Mouse (Mus musculus): ENCODE data around the gene Sipa1. TPM values are rescaled to one million over a fixed set of nuclear protein-coding genes. Genes with fewer than 3 reads are reported as not detected.

Gene Sipa1
- total and polyA plus RNA-seq, 2 experiments from 2014 or later = 18.8 to 25.6 TPM

- Histone ChIP-seq H3K4me1 (ENCODE audit: insufficient read depth, low read length) (peaks cover 15% of the 10 kb centered on the region; the same call in 1 of the 2 replicates), H3K9me3 (ENCODE audit: low read length) (no peaks in the 10 kb centered on the region), H3K4me3 (ENCODE audit: low read length) (peak overlapping the region; percentile 39), H3K27me3 (ENCODE audit: insufficient read depth, low read length) (peaks cover 9% of the 10 kb centered on the region; the same call in 1 of the 2 replicates), H3K36me3 (ENCODE audit: insufficient read depth, low read length) (no peaks in the 10 kb centered on the region), H3K4me2 (ENCODE audit: low read depth, low read length) (peak overlapping the region; percentile 61), H3K27ac (no peak overlapping the region), H3K9ac (replicated peaks; ENCODE audit: low read length) (peak overlapping the region; percentile 41)
- TF ChIP-seq CTCF (IDR thresholded peaks at IDR 0.05; ENCODE audit: low read depth) = no peak
- peak; percentile 51 for DNase-seq (ENCODE audit: low spot score)
- ATAC-seq = peak; percentile 72
- 9% methylated on average over 62 of the region's 62 CpGs for WGBS
Observed at GRCm38 (mm10) chr19:5653969-5654719, 9.4 kb downstream of the Sipa1 start.

- DNase-seq (ENCODE audit: low spot score) = no peak
- ATAC-seq = no peak
- H3K4me2 ChIP-seq (ENCODE audit: low read depth, low read length) = no peak overlapping the region
- no peak overlapping the region for H3K27ac ChIP-seq
- no peaks in the 10 kb centered on the region for H3K9me3 ChIP-seq (ENCODE audit: low read length)
- peaks cover 24% of the 10 kb centered on the region for H3K4me1 ChIP-seq (ENCODE audit: insufficient read depth, low read length)
- H3K4me3 ChIP-seq (ENCODE audit: low read length) = no peak overlapping the region
- peaks cover 3% of the 10 kb centered on the region; the same call in 1 of the 2 replicates for H3K36me3 ChIP-seq (ENCODE audit: insufficient read depth, low read length)
- no peak for TF ChIP-seq CTCF (IDR thresholded peaks at IDR 0.05; ENCODE audit: low read depth)
- no peak overlapping the region for H3K9ac ChIP-seq (replicated peaks; ENCODE audit: low read length)
- peaks cover 9% of the 10 kb centered on the region; the same call in 1 of the 2 replicates for H3K27me3 ChIP-seq (ENCODE audit: insufficient read depth, low read length)
- 85% methylated on average over 6 of the region's 6 CpGs for WGBS
Observed at GRCm38 (mm10) chr19:5652570-5652969, 10.9 kb downstream of the Sipa1 start.

GRCm38 (mm10) chr19:5651502-5652274, 11.8 kb downstream of the Sipa1 start:
- no peak overlapping the region for H3K27ac ChIP-seq
- WGBS = 67% methylated on average over 13 of the region's 13 CpGs
- ATAC-seq (no peak), DNase-seq (ENCODE audit: low spot score) (no peak)
- no peak overlapping the region for H3K4me2 ChIP-seq (ENCODE audit: low read depth, low read length)
- peaks cover 9% of the 10 kb centered on the region; the same call in 1 of the 2 replicates for H3K27me3 ChIP-seq (ENCODE audit: insufficient read depth, low read length)
- H3K9me3 ChIP-seq (ENCODE audit: low read length) = no peaks in the 10 kb centered on the region
- TF ChIP-seq CTCF (IDR thresholded peaks at IDR 0.05; ENCODE audit: low read depth) = no peak
- no peak overlapping the region for H3K9ac ChIP-seq (replicated peaks; ENCODE audit: low read length)
- peaks cover 24% of the 10 kb centered on the region for H3K4me1 ChIP-seq (ENCODE audit: insufficient read depth, low read length)
- no peak overlapping the region for H3K4me3 ChIP-seq (ENCODE audit: low read length)
- H3K36me3 ChIP-seq (ENCODE audit: insufficient read depth, low read length) = peaks cover 11% of the 10 kb centered on the region

GRCm38 (mm10) chr19:5649298-5649741, 14.2 kb downstream of the Sipa1 start:
- ATAC-seq = no peak
- WGBS = 62% methylated on average over 6 of the region's 6 CpGs
- peak overlapping the region; percentile 79; the same call in 1 of the 2 replicates for H3K27ac ChIP-seq

GRCm38 (mm10) chr19:5648401-5649297, 14.9 kb downstream of the Sipa1 start:
- peak overlapping the region; percentile 79 for H3K27ac ChIP-seq
- TF ChIP-seq CTCF (IDR thresholded peaks at IDR 0.05; ENCODE audit: low read depth) = peak; percentile 53
- H3K36me3 ChIP-seq (ENCODE audit: insufficient read depth, low read length) = peaks cover 42% of the 10 kb centered on the region
- H3K9ac ChIP-seq (replicated peaks; ENCODE audit: low read length) = peak overlapping the region; percentile 25
- peak overlapping the region; percentile 19 for H3K4me3 ChIP-seq (ENCODE audit: low read length)
- peaks cover 11% of the 10 kb centered on the region; the same call in 1 of the 2 replicates for H3K4me1 ChIP-seq (ENCODE audit: insufficient read depth, low read length)
- WGBS = 9% methylated on average over 26 of the region's 26 CpGs
- H3K27me3 ChIP-seq (ENCODE audit: insufficient read depth, low read length) = no peaks in the 10 kb centered on the region
- H3K4me2 ChIP-seq (ENCODE audit: low read depth, low read length) = peak overlapping the region; percentile 55
- no peaks in the 10 kb centered on the region for H3K9me3 ChIP-seq (ENCODE audit: low read length)
- peak; percentile 87 for ATAC-seq
- peak; percentile 84 for DNase-seq (ENCODE audit: low spot score)

More at GRCm38 (mm10) chr19:5649298-5649741, 14.2 kb downstream of the Sipa1 start:
- Histone ChIP-seq H3K27me3 (ENCODE audit: insufficient read depth, low read length) (no peaks in the 10 kb centered on the region), H3K9ac (replicated peaks; ENCODE audit: low read length) (peak overlapping the region; percentile 25), H3K4me1 (ENCODE audit: insufficient read depth, low read length) (peaks cover 16% of the 10 kb centered on the region; the same call in 1 of the 2 replicates), H3K4me2 (ENCODE audit: low read depth, low read length) (peak overlapping the region; percentile 55), H3K9me3 (ENCODE audit: low read length) (no peaks in the 10 kb centered on the region), H3K36me3 (ENCODE audit: insufficient read depth, low read length) (peaks cover 35% of the 10 kb centered on the region), H3K4me3 (ENCODE audit: low read length) (peak overlapping the region; percentile 19; the same call in 1 of the 2 replicates)
- no peak for TF ChIP-seq CTCF (IDR thresholded peaks at IDR 0.05; ENCODE audit: low read depth)
- no peak for DNase-seq (ENCODE audit: low spot score)

DNA sequence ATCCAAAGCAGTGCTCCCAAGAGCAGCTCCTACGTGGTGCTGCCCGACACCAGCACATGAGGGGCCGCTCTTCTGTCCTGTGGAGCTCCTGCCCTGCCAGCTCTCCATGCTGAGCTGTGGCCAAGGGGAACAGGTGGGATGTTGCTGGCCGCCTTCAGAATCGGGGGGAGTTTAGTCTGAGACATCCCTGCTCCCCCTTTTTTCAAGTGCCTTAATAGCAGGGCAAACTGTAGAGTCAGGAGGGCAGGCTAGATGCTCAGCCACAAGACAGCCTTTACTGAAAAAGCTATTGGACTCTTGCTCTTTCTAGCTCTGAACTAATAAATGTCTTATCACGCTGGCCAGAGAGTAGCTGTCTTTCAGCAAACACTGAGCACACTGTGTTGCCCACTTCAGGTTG, 15.7 kb downstream of the Sipa1 start:
- WGBS = 96% methylated on average over 6 of the region's 6 CpGs
- peak overlapping the region; percentile 79 for H3K27ac ChIP-seq
- TF ChIP-seq CTCF (IDR thresholded peaks at IDR 0.05; ENCODE audit: low read depth) = no peak

More for the DNA sequence above, 15.7 kb downstream of the Sipa1 start:
- H3K9ac ChIP-seq (replicated peaks; ENCODE audit: low read length) = peak overlapping the region; percentile 25; the same call in 1 of the 2 replicates
- no peaks in the 10 kb centered on the region for H3K9me3 ChIP-seq (ENCODE audit: low read length)
- no peak for ATAC-seq
- H3K4me2 ChIP-seq (ENCODE audit: low read depth, low read length) = no peak overlapping the region
- DNase-seq (ENCODE audit: low spot score) = no peak
- peaks cover 47% of the 10 kb centered on the region for H3K36me3 ChIP-seq (ENCODE audit: insufficient read depth, low read length)
- H3K27me3 ChIP-seq (ENCODE audit: insufficient read depth, low read length) = no peaks in the 10 kb centered on the region
- H3K4me1 ChIP-seq (ENCODE audit: insufficient read depth, low read length) = peaks cover 11% of the 10 kb centered on the region; the same call in 1 of the 2 replicates
- H3K4me3 ChIP-seq (ENCODE audit: low read length) = no peak overlapping the region

All from hindbrain, postnatal 0 days (tissue).